Mouse (Mus musculus): ENCODE data around the gene Scn1b. TPM values are rescaled to one million over a fixed set of nuclear protein-coding genes. Genes with fewer than 3 reads are reported as not detected.
A peak's percentile ranks its signal among the peaks of the same experiment; 100 is the strongest.

The Scn1b gene
- polyA plus RNA-seq, 1 experiment = 41.6 TPM

DNA sequence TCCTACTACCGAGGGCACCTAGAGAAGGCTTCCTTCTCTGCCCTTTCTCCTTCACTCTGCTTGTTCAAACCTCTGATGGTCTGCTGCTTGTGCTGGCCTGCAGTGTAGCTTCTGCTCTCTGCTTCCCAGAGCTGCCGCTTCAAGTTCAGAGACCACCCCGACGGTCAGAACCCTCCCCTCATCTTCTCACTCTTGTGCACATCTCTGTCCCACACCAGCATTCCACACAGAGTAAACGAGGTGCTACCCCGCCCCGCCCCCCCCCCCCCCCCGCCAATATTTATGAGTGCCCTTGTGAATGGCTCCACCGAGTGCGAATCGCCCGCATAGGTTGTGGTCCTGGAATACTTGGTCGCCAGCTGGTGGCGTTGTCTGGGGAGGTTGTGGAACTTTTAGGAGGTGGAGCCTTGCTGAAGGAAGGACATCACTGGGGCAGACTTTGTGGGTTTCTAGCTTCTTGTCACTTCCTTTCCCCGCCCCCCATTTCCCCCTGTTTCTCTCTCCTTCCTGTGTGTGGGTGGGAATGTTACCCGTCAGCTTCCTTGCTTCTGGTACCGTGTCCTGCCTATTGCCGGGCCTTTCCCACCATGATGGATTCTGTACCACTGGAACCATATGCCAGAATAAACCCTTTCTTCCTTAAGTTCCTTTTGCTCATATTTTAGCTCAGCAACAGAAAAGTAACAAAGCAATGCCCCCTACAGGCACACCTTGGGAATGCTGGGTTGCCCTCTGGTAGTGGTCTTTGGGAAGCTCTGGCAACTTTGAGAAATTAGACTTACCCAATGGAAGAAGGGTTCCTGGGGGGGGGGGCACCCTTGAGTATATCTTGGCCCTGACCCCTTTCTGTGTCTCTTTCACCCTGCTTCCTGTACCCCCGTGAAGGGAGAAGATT, 29.5 kb upstream of the Scn1b start:
- Histone ChIP-seq H3K4me1 (ENCODE audit: control insufficient read depth, insufficient read depth, insufficient read length) (peaks cover 54% of the 10 kb centered on the region), H3K36me3 (ENCODE audit: control insufficient read depth, insufficient read depth, low read length) (no peaks in the 10 kb centered on the region), H3K27me3 (ENCODE audit: control insufficient read depth, insufficient read depth, low read length) (no peaks in the 10 kb centered on the region), H3K27ac (ENCODE audit: insufficient read depth, low read length) (peak overlapping the region; percentile 89), H3K4me3 (ENCODE audit: extremely low read depth, insufficient read depth, insufficient read length) (peak overlapping the region; percentile 54)
- DNase-seq (ENCODE audit: low read depth in 1 of 2, low spot score in 2 of 2) = peak; percentile 75 to 77
- TF ChIP-seq POLR2A (IDR thresholded peaks at IDR 0.05; ENCODE audit: low read depth, low read length) (no peak; the same call in 1 of the 2 replicates), CTCF (IDR thresholded peaks at IDR 0.05; ENCODE audit: extremely low read depth, insufficient read depth, insufficient read length, insufficient replicate concordance) (peak; percentile 7; the same call in 1 of the 2 replicates)
- 19% methylated on average over 18 of the region's 19 CpGs for WGBS

DNA sequence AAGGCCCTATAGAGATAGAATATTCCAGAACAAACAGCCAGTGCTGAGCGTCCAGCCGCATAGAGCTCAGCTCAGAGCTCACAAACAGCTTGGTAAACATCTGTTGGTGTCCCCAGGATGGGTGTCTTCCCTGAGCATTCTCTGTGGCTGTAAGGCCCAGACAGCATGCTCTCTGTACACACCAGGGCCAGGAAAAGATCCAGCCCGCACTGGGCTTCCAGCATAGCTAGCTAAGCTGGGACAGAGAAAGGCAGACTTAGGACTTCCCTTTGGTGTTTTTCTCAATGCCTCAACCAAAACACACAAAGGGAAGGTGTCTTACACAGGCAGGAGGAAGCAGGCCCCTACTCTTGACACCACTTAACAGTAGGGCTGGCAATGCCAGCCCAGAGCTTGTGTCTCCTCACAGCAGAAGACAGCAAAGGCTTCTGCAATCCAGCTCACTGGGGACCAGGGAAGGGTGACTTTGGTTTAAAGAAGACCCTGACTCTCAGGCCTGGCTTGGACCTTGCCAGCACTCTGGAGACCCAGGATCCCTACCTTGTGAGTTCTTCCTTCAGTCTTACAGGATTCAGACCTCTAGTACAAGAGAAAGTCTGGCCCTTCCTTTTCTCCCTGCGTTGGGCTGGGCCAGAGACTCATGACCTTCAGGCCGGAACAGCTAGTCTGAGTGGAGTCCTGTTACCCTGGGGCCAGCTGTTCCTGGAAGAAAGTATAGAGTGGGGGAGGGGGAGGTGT, 28.7 kb upstream of the Scn1b start, which contains the start of gene Gramd1a:
Gene Gramd1a (minus strand): TSS at position 601 of the 738 bp plus-strand sequence.
- H3K36me3 ChIP-seq (ENCODE audit: control insufficient read depth, insufficient read depth, low read length) = no peaks in the 10 kb centered on the region
- peak within 1 kb of the TSS; percentile 54 for H3K4me3 ChIP-seq (ENCODE audit: extremely low read depth, insufficient read depth, insufficient read length)
- H3K4me1 ChIP-seq (ENCODE audit: control insufficient read depth, insufficient read depth, insufficient read length) = peaks cover 47% of the 10 kb centered on the region
- H3K27ac ChIP-seq (ENCODE audit: insufficient read depth, low read length) = peak within 1 kb of the TSS; percentile 89
- DNase-seq (ENCODE audit: low read depth in 1 of 2, low spot score in 2 of 2) = no peak
- no peak for TF ChIP-seq POLR2A (IDR thresholded peaks at IDR 0.05; ENCODE audit: low read depth, low read length)
- no peak for TF ChIP-seq CTCF (IDR thresholded peaks at IDR 0.05; ENCODE audit: extremely low read depth, insufficient read depth, insufficient read length, insufficient replicate concordance)
- WGBS = 51% methylated on average over 5 of the region's 5 CpGs
- H3K27me3 ChIP-seq (ENCODE audit: control insufficient read depth, insufficient read depth, low read length) = no peaks in the 10 kb centered on the region

DNA sequence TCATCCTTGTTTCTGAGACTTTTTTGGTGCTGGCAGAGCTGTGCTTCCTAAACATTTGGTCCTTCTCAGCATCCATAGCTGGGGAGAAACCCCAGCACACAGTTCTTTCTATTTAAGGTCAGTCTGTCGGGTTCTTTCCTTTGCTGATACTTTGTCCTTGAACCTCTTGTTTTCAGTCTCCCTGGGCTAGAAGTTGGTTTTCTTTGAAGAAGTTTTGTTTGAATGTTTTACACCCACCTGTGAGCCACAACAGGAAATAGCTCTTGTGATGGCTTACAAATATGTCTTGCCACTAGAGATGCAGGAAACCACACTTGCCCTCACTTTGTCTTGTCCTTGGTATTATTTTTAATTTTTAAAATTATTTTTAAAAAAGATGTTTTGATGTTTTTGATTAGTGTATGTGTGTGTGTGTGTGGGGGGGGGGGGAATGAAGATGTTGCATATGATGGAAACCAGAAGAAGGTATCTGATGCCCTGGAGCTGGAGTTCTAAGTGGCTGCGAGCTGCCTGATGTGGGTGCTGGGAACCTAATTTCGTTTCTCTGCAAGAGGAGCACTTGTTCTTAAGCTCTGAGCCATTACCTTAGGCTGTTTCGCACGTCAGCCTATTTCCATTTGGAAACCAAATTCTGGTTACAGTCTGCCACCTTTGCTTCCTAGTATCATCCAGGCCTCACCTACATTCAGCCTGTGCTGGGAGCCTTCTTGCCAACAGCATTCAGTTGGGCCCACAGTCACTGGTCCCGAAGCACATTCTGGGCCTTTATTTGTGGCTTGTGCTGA, 26.9 kb upstream of the Scn1b start:
- no peaks in the 10 kb centered on the region for H3K27me3 ChIP-seq (ENCODE audit: control insufficient read depth, insufficient read depth, low read length)
- H3K4me1 ChIP-seq (ENCODE audit: control insufficient read depth, insufficient read depth, insufficient read length) = peaks cover 42% of the 10 kb centered on the region; the same call in 1 of the 2 replicates
- no peak for TF ChIP-seq POLR2A (IDR thresholded peaks at IDR 0.05; ENCODE audit: low read depth, low read length)
- no peak for TF ChIP-seq CTCF (IDR thresholded peaks at IDR 0.05; ENCODE audit: extremely low read depth, insufficient read depth, insufficient read length, insufficient replicate concordance)
- no peak for DNase-seq (ENCODE audit: low read depth in 1 of 2, low spot score in 2 of 2)
- no peak overlapping the region for H3K4me3 ChIP-seq (ENCODE audit: extremely low read depth, insufficient read depth, insufficient read length)
- H3K27ac ChIP-seq (ENCODE audit: insufficient read depth, low read length) = peak overlapping the region; percentile 93
- WGBS = 64% methylated on average over 6 of the region's 6 CpGs
- no peaks in the 10 kb centered on the region for H3K36me3 ChIP-seq (ENCODE audit: control insufficient read depth, insufficient read depth, low read length)

DNA sequence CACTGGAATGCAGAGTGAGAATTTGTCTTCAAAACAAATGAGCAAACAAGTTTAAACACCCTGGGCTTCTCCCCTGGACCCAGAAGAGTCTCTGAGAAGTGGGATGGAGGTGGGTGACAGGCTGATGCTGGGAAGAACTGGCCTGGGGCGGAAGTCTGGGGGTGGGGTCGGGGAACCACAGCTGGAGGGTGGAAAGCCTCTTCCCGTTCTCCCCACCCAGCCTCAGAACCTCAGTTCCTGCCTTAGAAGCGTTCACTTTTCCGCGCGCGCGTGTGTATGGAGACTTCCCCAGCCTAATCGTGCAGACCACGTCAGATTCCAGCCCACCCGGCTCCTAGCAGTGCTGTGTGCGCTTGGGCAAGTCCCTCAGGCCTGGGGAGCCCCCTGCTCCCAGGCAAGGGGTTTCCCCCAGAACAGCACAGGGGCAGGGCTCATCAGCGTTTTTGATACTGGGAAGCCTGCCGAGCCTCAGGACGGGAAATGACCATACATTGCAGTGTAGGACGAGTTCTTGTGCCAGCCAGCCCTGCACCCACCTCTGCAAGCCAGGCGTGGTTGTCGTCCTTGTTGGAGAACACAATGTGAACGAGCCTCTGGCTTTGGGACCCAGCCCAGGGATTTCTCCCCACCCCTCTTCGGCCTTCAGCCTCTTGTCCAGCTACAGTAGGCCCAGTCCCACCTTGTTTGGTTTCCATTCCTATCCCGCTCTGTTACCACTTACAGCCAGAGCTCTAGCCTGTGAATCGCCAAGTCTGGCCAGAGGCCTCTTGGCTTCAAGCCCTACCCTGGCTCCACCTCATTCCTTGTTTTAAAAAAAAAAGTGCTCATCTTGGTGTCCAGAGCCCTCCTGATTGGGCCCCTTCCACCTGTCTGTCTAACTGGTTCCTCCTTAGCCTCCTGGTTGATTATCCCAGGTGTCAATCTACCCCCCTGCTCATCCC, 24.8 kb upstream of the Scn1b start:
- Histone ChIP-seq H3K36me3 (ENCODE audit: control insufficient read depth, insufficient read depth, low read length) (no peaks in the 10 kb centered on the region), H3K27ac (ENCODE audit: insufficient read depth, low read length) (peak overlapping the region; percentile 95), H3K4me1 (ENCODE audit: control insufficient read depth, insufficient read depth, insufficient read length) (peaks cover 40% of the 10 kb centered on the region; the same call in 1 of the 2 replicates), H3K27me3 (ENCODE audit: control insufficient read depth, insufficient read depth, low read length) (no peaks in the 10 kb centered on the region), H3K4me3 (ENCODE audit: extremely low read depth, insufficient read depth, insufficient read length) (peak overlapping the region; percentile 93)
- 10% methylated on average over 23 of the region's 23 CpGs for WGBS
- DNase-seq (ENCODE audit: low read depth in 1 of 2, low spot score in 2 of 2) = peak in 1 of 2 experiments; percentile 62
- TF ChIP-seq POLR2A (IDR thresholded peaks at IDR 0.05; ENCODE audit: low read depth, low read length) = no peak; the same call in 1 of the 2 replicates
- TF ChIP-seq CTCF (IDR thresholded peaks at IDR 0.05; ENCODE audit: extremely low read depth, insufficient read depth, insufficient read length, insufficient replicate concordance) = no peak

DNA sequence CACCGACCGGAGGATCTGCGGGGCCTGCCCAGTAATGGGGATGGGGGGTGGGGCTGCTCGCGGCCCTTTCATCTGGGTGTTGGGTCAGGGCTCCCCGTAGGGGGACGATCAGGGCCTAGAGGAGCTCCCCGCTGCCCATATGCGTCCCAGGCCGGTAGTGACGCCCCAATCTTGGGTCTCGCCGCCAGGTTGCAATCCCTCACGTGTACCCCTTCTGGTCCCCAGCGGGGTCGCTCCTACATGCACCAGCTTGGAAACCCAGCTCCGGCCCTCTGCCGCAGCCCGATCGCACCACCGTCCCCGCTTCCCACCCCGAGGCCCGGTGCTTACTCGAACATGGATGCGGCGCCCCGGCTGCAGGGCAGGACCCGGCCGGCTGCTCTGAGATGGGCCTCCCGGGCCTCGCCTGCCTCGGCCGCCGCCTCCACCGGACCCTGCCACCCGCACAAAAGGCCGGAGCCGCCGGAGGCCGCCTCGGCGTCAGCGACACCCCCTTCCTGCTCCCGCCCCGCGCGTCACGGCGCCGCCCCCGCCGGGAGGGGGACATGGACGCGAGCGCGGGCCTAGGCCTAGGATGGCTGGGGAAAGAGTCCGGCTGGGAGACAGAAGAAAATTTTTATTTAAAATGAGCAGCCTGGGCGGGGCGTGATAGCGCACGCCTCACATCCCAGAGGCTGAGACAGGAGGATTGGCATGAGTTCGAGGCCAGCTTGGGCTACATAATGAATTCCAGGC, 23.9 kb upstream of the Scn1b start:
- peak overlapping the region; percentile 93 for H3K4me3 ChIP-seq (ENCODE audit: extremely low read depth, insufficient read depth, insufficient read length)
- DNase-seq (ENCODE audit: low read depth in 1 of 2, low spot score in 2 of 2) = peak in 1 of 2 experiments; percentile 86
- under 1% methylated on average over 63 of the region's 63 CpGs for WGBS
- peaks cover 37% of the 10 kb centered on the region; the same call in 1 of the 2 replicates for H3K4me1 ChIP-seq (ENCODE audit: control insufficient read depth, insufficient read depth, insufficient read length)
- no peaks in the 10 kb centered on the region for H3K36me3 ChIP-seq (ENCODE audit: control insufficient read depth, insufficient read depth, low read length)
- H3K27me3 ChIP-seq (ENCODE audit: control insufficient read depth, insufficient read depth, low read length) = no peaks in the 10 kb centered on the region
- no peak for TF ChIP-seq CTCF (IDR thresholded peaks at IDR 0.05; ENCODE audit: extremely low read depth, insufficient read depth, insufficient read length, insufficient replicate concordance)
- peak; percentile 71 for TF ChIP-seq POLR2A (IDR thresholded peaks at IDR 0.05; ENCODE audit: low read depth, low read length)
- H3K27ac ChIP-seq (ENCODE audit: insufficient read depth, low read length) = peak overlapping the region; percentile 95
